Mouse (Mus musculus) MEL (cell line): ENCODE results near the gene Serping1. TPM values are rescaled to one million over a fixed set of nuclear protein-coding genes. Genes with fewer than 3 reads are reported as not detected.

ENCODE experiments used
- DNase-seq: peaks from one replicate; pipeline ENCODE4 v3.0.0; 2011; ENCODE audit warnings: low read depth, low spot score
- H3K27ac ChIP-seq: 2 replicates; pipeline ENCODE4 v1.5.1; 2012; ENCODE audit warnings: low read depth, mild to moderate bottlenecking, control low read depth, low read length, moderate library complexity; ENCODE audit not compliant: control insufficient read depth
- H3K27me3 ChIP-seq, 2 experiments: fragments of 150-350 bp in 1 of 2; sonication (generic) in 1 of 2; 2 replicates each; pipeline ENCODE4 v1.6.1; 2012; ENCODE audit warnings: low read length in 2 of 2, mild to moderate bottlenecking in 2 of 2, improper control_type of control experiment in 1 of 2, moderate library complexity in 1 of 2; ENCODE audit not compliant: insufficient read depth in 2 of 2, control insufficient read depth in 1 of 2
- H3K36me3 ChIP-seq, 2 experiments: 2 replicates each; pipeline ENCODE4 v1.6.1; 2012 to 2014; ENCODE audit warnings: low read length in 2 of 2, improper control_type of control experiment in 1 of 2, inconsistent platforms in 1 of 2, mild to moderate bottlenecking in 1 of 2; ENCODE audit not compliant: insufficient read depth in 2 of 2, control insufficient read depth in 1 of 2
- H3K4me1 ChIP-seq, 2 experiments: fragments of 150-350 bp in 1 of 2; sonication (generic) in 1 of 2; 2 replicates each; pipeline ENCODE4 v1.6.1; 2012; ENCODE audit warnings: low read length in 2 of 2, improper control_type of control experiment in 1 of 2, mild to moderate bottlenecking in 1 of 2; ENCODE audit not compliant: insufficient read depth in 2 of 2, control insufficient read depth in 1 of 2
- H3K4me3 ChIP-seq, 2 experiments: fragments of 150-350 bp in 1 of 2; sonication (generic) in 1 of 2; 2 replicates each; pipeline ENCODE4 v1.5.1; 2012; ENCODE audit warnings: low read depth in 2 of 2, low read length in 2 of 2, mild to moderate bottlenecking in 2 of 2, moderate library complexity in 2 of 2, control low read depth in 1 of 2, improper control_type of control experiment in 1 of 2; ENCODE audit not compliant: control insufficient read depth in 1 of 2, insufficient read depth in 1 of 2
- H3K79me2 ChIP-seq: 2 replicates; pipeline ENCODE4 v1.6.1; 2012; ENCODE audit warnings: mild to moderate bottlenecking, low read length, moderate library complexity; ENCODE audit not compliant: control insufficient read depth, poor library complexity, insufficient read depth
- H3K9ac ChIP-seq: 2 replicates; pipeline ENCODE4 v1.6.1; 2012; ENCODE audit warnings: low read depth, mild to moderate bottlenecking, control low read depth, low read length, moderate library complexity; ENCODE audit not compliant: control insufficient read depth, poor library complexity, severe bottlenecking
- H3K9me3 ChIP-seq: fragments of 150-350 bp; sonication (generic); replicated peaks from 2 replicates; pipeline ENCODE4 v1.6.1; 2012; ENCODE audit warnings: mild to moderate bottlenecking, low read length, improper control_type of control experiment, moderate library complexity; ENCODE audit not compliant: insufficient read depth
- CHD1 ChIP-seq: IDR thresholded peaks from 2 replicates; pipeline ENCODE4 v1.6.1; 2012; ENCODE audit warnings: low read depth, mild to moderate bottlenecking, inconsistent platforms, low read length, improper control_type of control experiment
- EP300 ChIP-seq, 2 experiments: IDR thresholded peaks; 2 replicates each; pipeline ENCODE4 v1.6.1; 2011; ENCODE audit warnings: improper control_type of control experiment in 2 of 2, low read length in 2 of 2, low read depth in 1 of 2, mild to moderate bottlenecking in 1 of 2
- GABPA ChIP-seq: IDR thresholded peaks from 2 replicates; pipeline ENCODE4 v1.6.1; 2012; ENCODE audit warnings: low read depth, mild to moderate bottlenecking, inconsistent platforms, low read length, improper control_type of control experiment, moderate library complexity
- GATA1 ChIP-seq: IDR thresholded peaks from 2 replicates; pipeline ENCODE4 v1.6.1; 2011; ENCODE audit warnings: low read depth, low read length, improper control_type of control experiment
- HCFC1 ChIP-seq: IDR thresholded peaks from 2 replicates; pipeline ENCODE4 v1.6.1; 2012; ENCODE audit warnings: low read depth, mild to moderate bottlenecking, inconsistent platforms, low read length, improper control_type of control experiment, moderate library complexity
- MAFK ChIP-seq: IDR thresholded peaks from 2 replicates; pipeline ENCODE4 v1.6.1; 2011; ENCODE audit warnings: low read depth, mild to moderate bottlenecking, low read length, improper control_type of control experiment, borderline replicate concordance
- MAX ChIP-seq: IDR thresholded peaks from 2 replicates; pipeline ENCODE4 v1.6.1; 2011; ENCODE audit warnings: low read length, improper control_type of control experiment
- MAZ ChIP-seq: IDR thresholded peaks from 2 replicates; pipeline ENCODE4 v1.6.1; 2012; ENCODE audit warnings: low read depth, mild to moderate bottlenecking, inconsistent platforms, low read length, improper control_type of control experiment
- MYB ChIP-seq: IDR thresholded peaks from 2 replicates; pipeline ENCODE4 v1.6.1; 2011; ENCODE audit warnings: mild to moderate bottlenecking, low read depth, low read length, improper control_type of control experiment
- MYC ChIP-seq: IDR thresholded peaks from 2 replicates; pipeline ENCODE4 v1.6.1; 2011; ENCODE audit warnings: low read depth, mild to moderate bottlenecking, low read length, improper control_type of control experiment, moderate library complexity
- POLR2A ChIP-seq, 2 experiments: IDR thresholded peaks; 2 replicates each; pipeline ENCODE4 v1.6.1; 2011 to 2012; ENCODE audit warnings: low read length in 2 of 2, mild to moderate bottlenecking in 2 of 2, control low read depth in 1 of 2, improper control_type of control experiment in 1 of 2, low read depth in 1 of 2, moderate library complexity in 1 of 2; ENCODE audit not compliant: control insufficient read depth in 1 of 2, insufficient read depth in 1 of 2, poor library complexity in 1 of 2
- POLR2AphosphoS5 ChIP-seq: IDR thresholded peaks from 2 replicates; pipeline ENCODE4 v1.6.1; 2012; ENCODE audit warnings: low read depth, borderline replicate concordance, mild to moderate bottlenecking, inconsistent platforms, low read length, moderate library complexity, mixed read lengths
- SIN3A ChIP-seq: IDR thresholded peaks from 2 replicates; pipeline ENCODE4 v1.6.1; 2012; ENCODE audit warnings: low read length, improper control_type of control experiment, inconsistent platforms
- TCF12 ChIP-seq: IDR thresholded peaks from 2 replicates; pipeline ENCODE4 v1.6.1; 2014; ENCODE audit warnings: low read depth, mild to moderate bottlenecking, inconsistent platforms, low read length, improper control_type of control experiment, moderate library complexity
- ZMIZ1 ChIP-seq: IDR thresholded peaks from 2 replicates; pipeline ENCODE4 v1.6.1; 2012; ENCODE audit warnings: low read depth, mild to moderate bottlenecking, inconsistent platforms, low read length, improper control_type of control experiment, moderate library complexity
- ZNF384 ChIP-seq: IDR thresholded peaks from 2 replicates; pipeline ENCODE4 v1.6.1; 2012; ENCODE audit warnings: low read depth, mild to moderate bottlenecking, inconsistent platforms, low read length, improper control_type of control experiment
- polyA plus RNA-seq, 2 experiments: library from polyadenylated mRNA; stranded (reverse) in 1 of 2; unstranded in 1 of 2; fragments of >175 nt in 1 of 2; fragments of >200 nt in 1 of 2; gene quantifications; 2 replicates each; pipeline versions ENCODE4 v1.2.1 to v1.2.4; 2012; ENCODE audit warnings: low replicate concordance in 2 of 2, low read depth in 1 of 2; ENCODE audit not compliant: insufficient read length in 2 of 2, insufficient read depth in 1 of 2, missing spikeins in 1 of 2
- total RNA-seq: library from RNA; depleted of rRNA; stranded (reverse); fragments of 300-350 nt; gene quantifications from 2 replicates; pipeline ENCODE4 v1.2.3, GENCODE M21; 2012

Gene Serping1
- total and polyA plus RNA-seq, 3 experiments = not detected

- no peak for DNase-seq
- Histone ChIP-seq H3K79me2 (no peaks in the 10 kb centered on the region), H3K36me3 (no peaks in the 10 kb centered on the region), H3K4me3 (no peak overlapping the region), H3K4me1 (no peaks in the 10 kb centered on the region), H3K27ac (no peak overlapping the region), H3K9ac (no peak overlapping the region), H3K27me3 (peaks cover 14 to 36% of the 10 kb centered on the region in 2 experiments), H3K9me3 (no peaks in the 10 kb centered on the region)
- TF ChIP-seq ZNF384 = no peak
- no peak for TF ChIP-seq POLR2AphosphoS5
- no peak for TF ChIP-seq MYC
- TF ChIP-seq POLR2A (IDR thresholded peaks at IDR 0.05; ENCODE audit: control insufficient read depth in 1 of 2, insufficient read depth in 1 of 2, low read depth in 1 of 2, low read length in 2 of 2, poor library complexity in 1 of 2) = no peak
- no peak for TF ChIP-seq MYB
- TF ChIP-seq HCFC1 = no peak
- TF ChIP-seq TCF12 = no peak
- TF ChIP-seq GABPA = no peak
- no peak for TF ChIP-seq ZMIZ1
- TF ChIP-seq EP300 (IDR thresholded peaks at IDR 0.05; ENCODE audit: low read depth in 1 of 2, low read length in 2 of 2) = no peak
- no peak for TF ChIP-seq MAZ
- TF ChIP-seq SIN3A = no peak
- TF ChIP-seq CHD1 = no peak
- TF ChIP-seq MAX = no peak
- TF ChIP-seq GATA1 = no peak
Measured at GRCm38 (mm10) chr2:84744126-84744525, 31.1 kb downstream of the Serping1 start.

- DNase-seq = no peak
- no peak within 1 kb of the TSS for H3K4me3 ChIP-seq
- no peak within 1 kb of the TSS for H3K27ac ChIP-seq
- H3K9me3 ChIP-seq = no peaks in the 10 kb centered on the region
- no peak within 1 kb of the TSS for H3K9ac ChIP-seq
- no peaks in the 10 kb centered on the region for H3K36me3 ChIP-seq
- TF ChIP-seq CHD1 (no peak), ZMIZ1 (no peak), MAFK (no peak)
- H3K4me1 ChIP-seq = no peaks in the 10 kb centered on the region
- H3K27me3 ChIP-seq = peaks cover 13 to 30% of the 10 kb centered on the region in 2 experiments
- H3K79me2 ChIP-seq = no peaks in the 10 kb centered on the region
Measured at GRCm38 (mm10) chr2:84743561-84743960, 31.7 kb downstream of the Serping1 start, which contains the start of gene Gm19426. Gene Gm19426, minus strand, starts transcription at chr2:84743655.
